Mouse (Mus musculus) liver, embryonic 14.5 days (tissue): Measurements from ENCODE around the gene Prss30. TPM values are rescaled to one million over a fixed set of nuclear protein-coding genes. Genes with fewer than 3 reads are reported as not detected.

Experiments
- ATAC-seq: fragments of 200-750 bp; cut with Nextera tagmentation; 2 replicates; pipeline ENCODE4 v1.8.0; 2017; ENCODE audit warnings: moderate number of reproducible peaks, mild to moderate bottlenecking, moderate library complexity; ENCODE audit not compliant: insufficient read depth
- DNase-seq, 3 experiments: peaks; one replicate each; pipeline ENCODE4 v3.0.0-alpha.2; 2012 to 2013; ENCODE audit warnings: low read depth in 3 of 3, low spot score in 3 of 3
- H3K27ac ChIP-seq: fragments of 300-500 bp; sonication (generic); 2 replicates; pipeline ENCODE4 v1.5.1; 2014; ENCODE audit warnings: moderate library complexity, mild to moderate bottlenecking, control low read depth, inconsistent platforms
- H3K27me3 ChIP-seq: fragments of 300-500 bp; sonication (generic); 2 replicates; pipeline ENCODE4 v1.6.1; 2014; ENCODE audit warnings: mild to moderate bottlenecking, low read length, moderate library complexity; ENCODE audit not compliant: control insufficient read depth, insufficient read depth
- H3K36me3 ChIP-seq: fragments of 300-500 bp; sonication (generic); replicated peaks from 2 replicates; pipeline ENCODE4 v1.6.1; 2014; ENCODE audit warnings: low read depth; ENCODE audit not compliant: control insufficient read depth, insufficient read depth
- H3K4me1 ChIP-seq, 2 experiments: fragments of 200-500 bp in 1 of 2; fragments of 300-500 bp in 1 of 2; sonication (generic) in 1 of 2; replicated peaks; 2 replicates each; pipeline ENCODE4 v1.6.1; 2012 to 2014; ENCODE audit warnings: antibody characterized with exemption in 1 of 2, inconsistent platforms in 1 of 2, low read length in 1 of 2; ENCODE audit not compliant: control insufficient read depth in 2 of 2, insufficient read depth in 2 of 2
- H3K4me2 ChIP-seq: fragments of 300-500 bp; sonication (generic); 2 replicates; pipeline ENCODE4 v1.6.1; 2014; ENCODE audit warnings: low read depth, mild to moderate bottlenecking, control low read depth, moderate library complexity
- H3K4me3 ChIP-seq, 2 experiments: fragments of 200-500 bp in 1 of 2; fragments of 300-500 bp in 1 of 2; sonication (generic) in 1 of 2; 2 replicates each; pipeline ENCODE4 v1.5.1; 2012 to 2014; ENCODE audit warnings: low read depth in 2 of 2, low read length in 2 of 2, mild to moderate bottlenecking in 2 of 2, control low read depth in 1 of 2, inconsistent platforms in 1 of 2, moderate library complexity in 1 of 2; ENCODE audit not compliant: insufficient read depth in 1 of 2
- H3K9ac ChIP-seq: fragments of 300-500 bp; sonication (generic); replicated peaks from 2 replicates; pipeline ENCODE4 v1.6.1; 2014; ENCODE audit warnings: mild to moderate bottlenecking, control low read depth, moderate library complexity
- H3K9me3 ChIP-seq: fragments of 300-500 bp; sonication (generic); 2 replicates; pipeline ENCODE4 v1.6.1; 2016; ENCODE audit warnings: low read length, mixed read lengths; ENCODE audit not compliant: control insufficient read depth
- CTCF ChIP-seq: IDR thresholded peaks from 2 replicates; pipeline ENCODE4 v1.5.1; 2016; ENCODE audit warnings: antibody characterized with exemption, low read depth, control low read depth
- EP300 ChIP-seq: IDR thresholded peaks from 2 replicates; pipeline ENCODE4 v1.6.1; 2016; ENCODE audit warnings: antibody characterized with exemption, low read depth
- WGBS: fragments of 180-500 bp; shearing (Covaris S2); extraction: QIAGEN DNeasy Blood & Tissue Kit; methylation state at CpG from one replicate; pipeline ENCODE4 v1.1.7; 2014; ENCODE audit not compliant: insufficient replicate concordance; 5-methylcytosine and 5-hydroxymethylcytosine counted together
- polyA plus RNA-seq, 2 experiments: library from polyadenylated mRNA; depleted of rRNA in 1 of 2; stranded (reverse) in 1 of 2; unstranded in 1 of 2; fragments of >200 nt; fragmentation: Nextera tagmentation in 1 of 2; extraction: Ambion mirVana in 1 of 2; gene quantifications; 2 replicates each; pipeline versions ENCODE4 v1.2.1 to v1.2.3; 2012 to 2014

Prss30 gene
- polyA plus RNA-seq, 2 experiments: 0.06 to 0.07 TPM

DNA sequence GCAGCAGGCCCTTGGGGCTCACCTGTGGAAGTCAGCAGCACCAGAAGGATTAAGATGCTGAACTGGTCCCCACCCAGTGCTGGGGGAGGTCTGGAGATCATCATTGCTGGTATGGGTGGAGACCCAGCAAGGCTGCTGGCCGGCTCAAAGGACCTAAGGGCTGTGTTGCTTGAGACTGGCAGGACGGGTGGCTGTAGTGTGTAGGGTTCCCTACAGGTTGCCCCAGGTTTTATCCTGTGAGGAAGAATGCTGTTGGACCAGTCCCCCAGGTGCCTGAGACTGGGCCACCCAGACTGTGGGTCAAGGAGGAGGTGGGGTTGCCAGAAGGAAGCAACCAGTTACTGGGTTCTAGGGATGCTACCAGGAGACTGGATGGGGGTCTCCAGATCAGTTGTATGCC lies 17.5 kb upstream of the Prss30 start, which contains the start of gene Prss22:
TSS of gene Prss22 (minus strand) at position 200 of the 400 bp plus-strand sequence.
- Histone ChIP-seq H3K27ac (no peak within 1 kb of the TSS), H3K4me2 (no peak within 1 kb of the TSS), H3K36me3 (no peaks in the 10 kb centered on the region), H3K9ac (no peak within 1 kb of the TSS), H3K4me3 (no peak within 1 kb of the TSS), H3K27me3 (no peaks in the 10 kb centered on the region), H3K4me1 (0 out of 4 replicates have a peak, but pooled peaks cover 0 to 2% of the 10 kb centered on the region in 2 experiments), H3K9me3 (no peaks in the 10 kb centered on the region)
- DNase-seq (no peak), ATAC-seq (no peak)
- TF ChIP-seq EP300: no peak
- TF ChIP-seq CTCF: no peak
- WGBS: 45% methylated on average over 2 of the region's 2 CpGs

DNA sequence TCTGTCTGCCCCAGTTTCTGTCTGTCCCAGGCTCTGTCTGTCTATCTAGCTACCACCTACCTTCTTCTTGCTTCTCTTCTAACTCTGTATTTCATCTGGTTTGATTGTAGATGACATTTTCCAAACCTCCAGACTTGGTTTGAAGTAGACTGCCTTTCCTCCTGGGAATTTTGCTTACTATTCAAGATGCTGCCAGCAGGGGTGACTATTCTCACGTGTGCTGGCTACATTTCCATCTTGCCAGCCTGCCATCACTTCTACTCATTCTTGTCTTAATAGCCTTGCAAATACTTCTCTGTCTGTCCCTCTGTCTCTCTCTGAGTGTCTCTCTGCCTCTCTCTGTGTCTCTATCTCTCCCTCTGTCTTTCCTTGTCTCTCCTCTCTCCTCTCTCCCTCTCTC lies 15.1 kb upstream of the Prss30 start:
- Histone ChIP-seq H3K36me3 (no peaks in the 10 kb centered on the region), H3K4me1 (0 out of 4 replicates have a peak, but pooled peaks cover 0 to 2% of the 10 kb centered on the region in 2 experiments), H3K9ac (no peak overlapping the region), H3K27ac (no peak overlapping the region), H3K9me3 (no peaks in the 10 kb centered on the region), H3K4me2 (no peak overlapping the region), H3K27me3 (no peaks in the 10 kb centered on the region), H3K4me3 (no peak overlapping the region)
- DNase-seq (no peak), ATAC-seq (no peak)
- WGBS: 24% methylated on average over 1 of the region's 1 CpGs
- TF ChIP-seq EP300 (no peak), CTCF (no peak)

DNA sequence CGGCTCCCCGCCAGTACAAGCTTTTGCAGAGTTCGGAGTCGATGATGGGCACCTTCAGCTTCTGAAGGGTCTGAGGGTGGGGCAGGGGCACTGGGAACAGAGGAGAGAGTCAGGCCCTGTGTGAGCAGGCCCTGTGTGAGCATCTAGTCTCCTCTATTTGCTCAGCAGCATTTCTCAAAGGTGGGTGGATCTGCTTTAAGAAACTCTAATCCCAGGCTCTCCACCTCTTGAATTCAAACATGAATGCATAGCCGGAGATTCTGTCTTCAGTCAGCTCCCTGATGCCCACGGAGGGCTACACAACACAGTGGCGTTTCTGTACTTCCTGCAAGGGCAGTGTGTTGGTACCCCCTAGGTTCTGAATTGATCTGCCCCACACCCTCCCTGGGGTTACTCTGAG lies 14.3 kb upstream of the Prss30 start:
- TF ChIP-seq CTCF (no peak), EP300 (no peak)
- Histone ChIP-seq H3K9ac (no peak overlapping the region), H3K4me3 (no peak overlapping the region), H3K27me3 (no peaks in the 10 kb centered on the region), H3K4me1 (0 out of 4 replicates have a peak, but pooled peaks cover 0 to 2% of the 10 kb centered on the region in 2 experiments), H3K27ac (no peak overlapping the region), H3K4me2 (no peak overlapping the region), H3K36me3 (no peaks in the 10 kb centered on the region), H3K9me3 (no peaks in the 10 kb centered on the region)
- ATAC-seq: no peak
- DNase-seq: no peak
- 55% methylated on average over 7 of the region's 7 CpGs for WGBS

DNA sequence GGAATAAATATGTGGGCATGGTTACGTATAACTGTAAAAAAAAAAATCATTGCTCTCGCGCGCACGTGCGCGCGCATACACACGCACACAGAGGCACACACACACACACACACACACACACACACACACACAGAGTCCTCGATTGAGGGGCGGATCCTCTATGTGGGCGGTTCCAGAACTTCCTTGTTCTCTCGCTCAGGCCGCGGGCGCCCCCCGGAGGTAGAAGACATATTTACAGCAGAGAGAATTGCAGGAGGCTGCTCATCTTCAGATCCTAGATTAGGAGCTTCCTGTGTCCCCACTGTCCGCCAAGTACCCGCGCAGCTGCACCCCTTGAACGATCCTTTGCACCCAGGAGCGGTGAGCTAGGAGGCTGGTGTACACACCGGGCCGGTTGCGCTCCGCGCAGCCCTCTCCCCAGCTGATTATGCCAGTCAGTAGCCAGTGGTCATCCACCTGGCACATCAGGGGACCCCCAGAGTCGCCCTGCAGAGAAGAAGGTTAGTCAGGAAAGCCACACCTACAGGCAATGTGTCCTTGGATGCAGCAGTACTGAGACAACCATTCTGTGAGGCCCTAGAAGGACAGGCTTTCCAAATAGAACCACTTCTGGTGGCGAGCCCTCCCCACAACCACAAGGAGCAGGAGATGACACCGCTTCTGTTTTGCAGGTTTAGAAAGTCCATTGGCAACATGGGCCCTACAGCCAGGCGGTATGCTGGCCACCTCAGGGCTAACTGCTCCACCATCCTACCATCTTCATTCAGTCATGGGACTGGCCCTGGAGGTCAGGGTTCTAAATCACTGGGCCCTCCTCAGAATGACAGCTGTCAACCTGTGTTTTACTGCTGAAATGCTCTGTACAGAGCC lies 13.4 kb upstream of the Prss30 start:
- Histone ChIP-seq H3K27ac (no peak overlapping the region), H3K4me2 (no peak overlapping the region), H3K36me3 (no peaks in the 10 kb centered on the region), H3K4me1 (0 out of 4 replicates have a peak, but pooled peaks cover 0 to 2% of the 10 kb centered on the region in 2 experiments), H3K9me3 (no peaks in the 10 kb centered on the region), H3K27me3 (no peaks in the 10 kb centered on the region), H3K4me3 (no peak overlapping the region), H3K9ac (no peak overlapping the region)
- WGBS: 7% methylated on average over 31 of the region's 31 CpGs
- ATAC-seq: peak; percentile 68
- TF ChIP-seq CTCF (peak; percentile 76), EP300 (no peak)
- peak; percentile 64 to 71 (median 67) for DNase-seq
